Mouse (Mus musculus): ENCODE data around the gene Rps12-ps3. TPM values are rescaled to one million over a fixed set of nuclear protein-coding genes. Genes with fewer than 3 reads are reported as not detected.

Gene Rps12-ps3
- polyA plus RNA-seq, 1 experiment from 2014 or later: 7.5 TPM

DNA sequence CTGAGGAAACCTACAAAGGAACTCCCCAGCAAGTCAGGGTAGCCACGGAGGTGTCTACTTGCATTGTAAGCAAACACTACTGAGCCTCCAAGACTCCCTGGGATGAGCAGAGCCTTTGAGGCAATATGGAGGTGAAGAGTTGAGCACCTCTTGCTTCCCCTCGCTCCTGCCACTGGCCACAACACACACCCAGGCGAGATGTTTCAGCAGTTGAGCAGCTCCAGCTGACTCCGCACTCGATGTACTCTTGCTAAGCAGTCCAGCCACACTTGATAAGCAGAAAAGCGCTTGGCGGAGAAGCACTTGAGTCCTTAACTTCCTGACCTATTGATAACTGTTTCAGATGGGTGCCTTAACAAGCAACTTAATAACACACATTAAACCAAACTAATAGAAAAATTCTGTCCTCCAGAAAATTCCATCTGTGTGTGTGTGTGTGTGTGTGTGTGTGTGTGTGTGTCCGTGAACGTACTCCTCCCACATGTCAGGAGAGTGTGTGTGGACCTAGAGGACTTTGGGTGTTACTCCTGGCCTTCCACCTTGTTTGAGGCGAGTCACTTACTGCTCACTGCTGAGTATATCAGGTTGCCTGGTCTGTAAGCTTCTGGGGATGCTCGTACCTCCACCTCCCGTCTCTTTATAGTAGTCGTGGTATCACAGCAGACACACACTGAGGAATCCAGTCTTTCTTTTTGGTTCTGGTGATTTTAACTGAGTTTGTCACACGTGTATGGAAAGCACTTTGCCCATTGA lies 34.9 kb downstream of the Rps12-ps3 start:
- H3K4me1 ChIP-seq: peaks cover 7% of the 10 kb centered on the region; the same call in 1 of the 2 replicates
- 81% methylated on average over 14 of the region's 14 CpGs for WGBS
- no peak overlapping the region for H3K4me3 ChIP-seq
- H3K27ac ChIP-seq (replicated peaks): no peak overlapping the region
- H3K36me3 ChIP-seq (replicated peaks): no peaks in the 10 kb centered on the region
- no peaks in the 10 kb centered on the region for H3K9me3 ChIP-seq
- DNase-seq (ENCODE audit: low spot score): no peak
- 0 out of 2 replicates have a peak, but pooled peaks cover 7% of the 10 kb centered on the region for H3K27me3 ChIP-seq (replicated peaks; ENCODE audit: low read depth, poor library complexity, severe bottlenecking)

DNA sequence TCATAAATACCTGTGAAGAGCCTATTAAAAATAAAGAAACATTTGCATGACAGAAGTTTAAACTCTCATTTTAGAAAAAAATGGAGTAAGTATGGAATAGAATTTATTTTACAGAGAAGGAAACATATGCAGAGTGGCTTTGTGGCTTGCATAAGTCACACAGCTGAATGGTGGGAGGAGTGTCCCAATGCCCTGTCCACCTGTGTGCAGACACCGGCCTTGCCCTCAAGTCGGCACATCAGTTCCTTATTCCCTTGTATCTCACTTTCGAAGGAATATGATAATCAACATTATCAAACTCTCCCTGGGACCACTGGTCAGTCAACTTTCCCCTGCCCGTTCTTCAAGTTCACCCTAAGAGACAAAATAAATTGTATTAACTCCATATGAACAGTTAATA lies 35.8 kb downstream of the Rps12-ps3 start:
- DNase-seq (ENCODE audit: low spot score): no peak
- no peak overlapping the region for H3K27ac ChIP-seq (replicated peaks)
- H3K4me3 ChIP-seq: no peak overlapping the region
- WGBS: 83% methylated on average over 4 of the region's 4 CpGs
- peaks cover 4% of the 10 kb centered on the region; the same call in 1 of the 2 replicates for H3K4me1 ChIP-seq
- no peaks in the 10 kb centered on the region for H3K36me3 ChIP-seq (replicated peaks)
- 0 out of 2 replicates have a peak, but pooled peaks cover 7% of the 10 kb centered on the region for H3K27me3 ChIP-seq (replicated peaks; ENCODE audit: low read depth, poor library complexity, severe bottlenecking)
- no peaks in the 10 kb centered on the region for H3K9me3 ChIP-seq

DNA sequence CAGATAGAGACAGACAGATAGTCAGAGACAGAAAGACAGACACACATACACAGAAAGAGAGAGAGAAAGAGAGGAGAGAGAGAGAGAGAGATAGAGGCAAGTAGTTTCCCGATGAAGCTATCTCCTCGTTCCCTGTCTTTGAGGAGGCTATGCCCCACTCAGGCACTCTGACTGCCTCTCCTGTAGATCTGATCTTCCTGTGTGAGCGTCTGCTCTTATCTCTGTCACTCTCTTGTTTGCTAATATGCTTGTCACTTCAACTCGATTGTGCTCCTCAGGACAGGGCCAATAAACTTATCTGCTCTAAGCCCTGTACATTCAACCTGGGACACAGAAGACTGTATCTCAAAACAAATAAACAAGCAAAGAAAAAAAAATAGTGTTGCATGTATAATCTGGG lies 37.1 kb downstream of the Rps12-ps3 start:
- Histone ChIP-seq H3K9me3 (no peaks in the 10 kb centered on the region), H3K27me3 (replicated peaks; ENCODE audit: low read depth, poor library complexity, severe bottlenecking) (0 out of 2 replicates have a peak, but pooled peaks cover 4% of the 10 kb centered on the region), H3K27ac (replicated peaks) (no peak overlapping the region), H3K4me3 (no peak overlapping the region), H3K36me3 (replicated peaks) (no peaks in the 10 kb centered on the region), H3K4me1 (peaks cover 4% of the 10 kb centered on the region; the same call in 1 of the 2 replicates)
- 71% methylated on average over 4 of the region's 4 CpGs for WGBS
- DNase-seq (ENCODE audit: low spot score): no peak

DNA sequence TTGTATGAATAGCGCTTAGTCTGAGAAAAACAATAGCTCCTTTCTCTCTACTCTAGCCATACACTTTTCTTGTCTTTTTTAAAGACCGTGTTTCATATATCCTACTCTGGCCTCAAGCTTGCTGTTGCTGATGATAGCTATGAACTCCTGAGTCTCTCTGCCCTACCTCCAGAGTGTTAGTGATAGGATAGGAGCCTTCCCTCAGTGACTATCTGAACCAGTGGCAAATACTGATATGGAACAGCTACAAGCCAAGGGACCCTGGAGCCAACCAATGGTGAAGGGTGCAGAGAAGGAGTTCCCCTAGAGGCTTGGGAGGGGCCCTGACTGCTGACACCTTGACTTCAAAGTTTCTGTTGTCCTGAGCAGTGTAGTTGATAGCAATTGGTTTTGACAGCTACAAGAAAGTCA lies 38.4 kb downstream of the Rps12-ps3 start:
- no peaks in the 10 kb centered on the region for H3K9me3 ChIP-seq
- no peaks in the 10 kb centered on the region for H3K36me3 ChIP-seq (replicated peaks)
- peaks cover 4% of the 10 kb centered on the region; the same call in 1 of the 2 replicates for H3K4me1 ChIP-seq
- WGBS: 53% methylated on average over 2 of the region's 2 CpGs
- no peak for DNase-seq (ENCODE audit: low spot score)
- H3K27ac ChIP-seq (replicated peaks): no peak overlapping the region
- no peaks in the 10 kb centered on the region for H3K27me3 ChIP-seq (replicated peaks; ENCODE audit: low read depth, poor library complexity, severe bottlenecking)
- H3K4me3 ChIP-seq: no peak overlapping the region

DNA sequence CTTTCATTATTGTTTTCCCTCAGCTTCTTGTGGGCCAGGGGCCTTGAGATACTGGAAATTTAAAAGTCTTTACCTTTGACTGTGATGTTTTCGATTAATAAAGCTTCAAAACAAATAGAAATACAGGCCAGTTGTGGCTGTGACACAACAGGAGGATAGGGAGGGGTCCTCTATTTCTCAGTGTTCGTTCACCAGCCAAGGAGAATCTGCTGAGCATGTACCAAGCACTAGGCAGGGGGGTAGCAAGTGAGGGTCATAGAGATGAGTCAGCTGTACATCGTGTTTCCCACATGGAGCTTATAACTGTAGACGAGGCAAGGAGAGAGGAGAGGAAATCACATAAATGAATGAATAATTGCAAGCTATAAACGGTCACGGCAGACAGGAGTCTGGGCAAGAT lies 40.6 kb downstream of the Rps12-ps3 start:
- Histone ChIP-seq H3K4me1 (peaks cover 8% of the 10 kb centered on the region), H3K27me3 (replicated peaks; ENCODE audit: low read depth, poor library complexity, severe bottlenecking) (no peaks in the 10 kb centered on the region), H3K36me3 (replicated peaks) (no peaks in the 10 kb centered on the region), H3K27ac (replicated peaks) (no peak overlapping the region), H3K4me3 (no peak overlapping the region), H3K9me3 (no peaks in the 10 kb centered on the region)
- no peak for DNase-seq (ENCODE audit: low spot score)
- WGBS: 88% methylated on average over 6 of the region's 6 CpGs

DNA sequence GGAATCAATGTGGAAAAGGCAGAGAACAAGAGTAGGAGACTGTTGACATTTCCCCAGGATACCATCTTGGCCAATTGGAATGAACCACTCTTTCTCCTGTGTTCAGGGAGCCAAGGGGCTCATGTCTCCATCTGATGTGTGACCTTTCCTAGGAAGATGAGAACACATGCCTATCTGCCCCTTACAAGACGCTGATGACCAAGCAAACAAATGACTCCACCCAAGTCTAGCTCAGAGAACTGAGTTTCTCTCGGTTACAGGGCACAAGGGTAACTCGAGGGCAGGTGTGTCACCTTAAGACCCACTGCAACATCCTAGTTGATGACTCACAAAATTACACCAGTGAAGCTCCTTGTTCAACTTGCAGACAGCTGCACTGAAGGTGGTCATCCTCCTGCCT lies 41.6 kb downstream of the Rps12-ps3 start:
- Histone ChIP-seq H3K9me3 (no peaks in the 10 kb centered on the region), H3K27me3 (replicated peaks; ENCODE audit: low read depth, poor library complexity, severe bottlenecking) (no peaks in the 10 kb centered on the region), H3K4me3 (no peak overlapping the region), H3K4me1 (peaks cover 13% of the 10 kb centered on the region), H3K36me3 (replicated peaks) (no peaks in the 10 kb centered on the region), H3K27ac (replicated peaks) (no peak overlapping the region)
- WGBS: 82% methylated on average over 3 of the region's 3 CpGs
- no peak for DNase-seq (ENCODE audit: low spot score)

DNA sequence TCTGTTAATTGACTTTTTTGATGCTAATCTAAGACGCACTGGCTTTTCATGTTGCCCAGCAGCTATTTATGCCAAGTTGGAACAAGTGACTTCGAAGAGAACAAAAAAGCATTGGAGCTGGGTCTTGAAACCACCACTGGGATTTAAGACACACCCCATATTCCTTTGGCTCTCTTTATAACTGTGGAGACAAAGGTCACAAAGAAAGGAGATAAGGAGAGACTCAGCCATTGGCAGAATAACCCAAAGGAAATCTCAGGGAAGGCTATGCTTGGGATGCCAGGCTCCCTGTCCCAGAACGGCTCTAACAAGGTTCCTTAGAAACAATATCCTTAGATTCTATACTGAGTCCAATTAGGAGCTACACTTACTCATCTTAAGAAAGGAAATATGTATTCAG lies 44.6 kb downstream of the Rps12-ps3 start:
- peaks cover 8% of the 10 kb centered on the region for H3K4me1 ChIP-seq
- no peak overlapping the region for H3K27ac ChIP-seq (replicated peaks)
- no peaks in the 10 kb centered on the region for H3K9me3 ChIP-seq
- 76% methylated on average over 3 of the region's 3 CpGs for WGBS
- DNase-seq (ENCODE audit: low spot score): no peak
- no peaks in the 10 kb centered on the region for H3K27me3 ChIP-seq (replicated peaks; ENCODE audit: low read depth, poor library complexity, severe bottlenecking)
- no peak overlapping the region for H3K4me3 ChIP-seq
- H3K36me3 ChIP-seq (replicated peaks): no peaks in the 10 kb centered on the region

DNA sequence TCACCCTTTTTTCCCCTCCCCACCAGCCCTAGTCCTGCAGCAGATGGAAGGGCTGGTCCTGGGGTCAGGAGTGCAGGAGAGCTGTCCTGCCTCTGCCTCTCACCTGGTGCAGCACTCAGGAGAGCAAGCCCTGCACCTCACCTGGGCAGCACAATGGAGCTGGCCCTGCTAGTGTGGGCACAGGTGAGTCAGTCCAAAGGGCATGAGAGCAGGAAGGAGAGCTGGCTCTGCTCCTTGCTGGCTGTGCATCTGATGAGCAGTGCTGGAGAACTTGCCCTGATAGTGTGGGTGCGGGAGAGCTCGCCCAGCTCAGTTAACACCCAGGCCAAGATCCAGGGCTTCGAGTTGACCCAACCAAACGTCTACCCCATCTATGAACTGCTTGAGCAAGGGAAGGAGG lies 45.8 kb downstream of the Rps12-ps3 start:
- no peak for DNase-seq (ENCODE audit: low spot score)
- Histone ChIP-seq H3K9me3 (no peaks in the 10 kb centered on the region; the same call in 1 of the 2 replicates), H3K4me3 (no peak overlapping the region), H3K27me3 (replicated peaks; ENCODE audit: low read depth, poor library complexity, severe bottlenecking) (no peaks in the 10 kb centered on the region), H3K27ac (replicated peaks) (no peak overlapping the region), H3K36me3 (replicated peaks) (no peaks in the 10 kb centered on the region), H3K4me1 (peaks cover 8% of the 10 kb centered on the region)
- WGBS: 87% methylated on average over 4 of the region's 4 CpGs

DNA sequence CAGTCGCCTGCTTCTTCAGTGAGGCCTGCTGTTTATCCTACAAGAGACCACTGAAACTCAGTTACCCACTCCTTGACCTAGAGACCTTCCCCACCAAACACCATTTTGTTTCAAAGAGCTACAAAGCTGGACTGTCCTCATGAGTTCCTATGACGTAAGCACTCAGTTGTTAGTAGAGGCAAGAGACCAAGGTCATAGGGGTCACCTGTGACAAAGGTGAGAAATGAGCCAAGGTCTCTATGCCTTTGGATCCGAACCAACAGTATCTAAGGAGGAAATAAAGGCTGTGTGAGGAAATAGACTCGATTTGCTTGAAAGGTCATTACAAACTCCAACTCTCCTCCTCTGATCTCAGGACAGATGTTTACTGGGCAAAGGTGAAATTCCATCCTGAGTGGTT lies 48.9 kb downstream of the Rps12-ps3 start:
- Histone ChIP-seq H3K36me3 (replicated peaks) (no peaks in the 10 kb centered on the region), H3K27ac (replicated peaks) (no peak overlapping the region), H3K4me3 (no peak overlapping the region), H3K27me3 (replicated peaks; ENCODE audit: low read depth, poor library complexity, severe bottlenecking) (no peaks in the 10 kb centered on the region), H3K9me3 (peaks cover 5% of the 10 kb centered on the region), H3K4me1 (peaks cover 8% of the 10 kb centered on the region)
- 78% methylated on average over 4 of the region's 4 CpGs for WGBS
- no peak for DNase-seq (ENCODE audit: low spot score)

Other genes with a start within 250 kb of the Rps12-ps3 start
- gene Shtn1, start 246.2 kb upstream of the Rps12-ps3 start, polyA plus RNA-seq (2016; fragmentation: Nextera tagmentation; extraction: Ambion mirVana): 2.6 and 3.0 TPM in 2 replicates
- gene Vax1, start 152.2 kb upstream of the Rps12-ps3 start, polyA plus RNA-seq (2016; fragmentation: Nextera tagmentation; extraction: Ambion mirVana): 1.2 and 1.7 TPM in 2 replicates
- gene Kcnk18, start 103.1 kb upstream of the Rps12-ps3 start, polyA plus RNA-seq (2016; fragmentation: Nextera tagmentation; extraction: Ambion mirVana): 0.04 TPM in 1 of 2 replicates, not detected in the other
- gene Slc18a2, start 61.4 kb upstream of the Rps12-ps3 start, polyA plus RNA-seq (2016; fragmentation: Nextera tagmentation; extraction: Ambion mirVana): 11.2 and 12.8 TPM in 2 replicates
- 9.8 and 10.7 TPM in 2 replicates for gene Pdzd8, start 23.5 kb downstream of the Rps12-ps3 start, polyA plus RNA-seq (2016; fragmentation: Nextera tagmentation; extraction: Ambion mirVana)
- gene Emx2, start 136.1 kb downstream of the Rps12-ps3 start, polyA plus RNA-seq (2016; fragmentation: Nextera tagmentation; extraction: Ambion mirVana): 8.0 and 12.1 TPM in 2 replicates

All from embryonic facial prominence, embryonic 10.5 days (tissue).